ENCODE assay signal across 24 mouse cellular contexts in the genomic region with DNA sequence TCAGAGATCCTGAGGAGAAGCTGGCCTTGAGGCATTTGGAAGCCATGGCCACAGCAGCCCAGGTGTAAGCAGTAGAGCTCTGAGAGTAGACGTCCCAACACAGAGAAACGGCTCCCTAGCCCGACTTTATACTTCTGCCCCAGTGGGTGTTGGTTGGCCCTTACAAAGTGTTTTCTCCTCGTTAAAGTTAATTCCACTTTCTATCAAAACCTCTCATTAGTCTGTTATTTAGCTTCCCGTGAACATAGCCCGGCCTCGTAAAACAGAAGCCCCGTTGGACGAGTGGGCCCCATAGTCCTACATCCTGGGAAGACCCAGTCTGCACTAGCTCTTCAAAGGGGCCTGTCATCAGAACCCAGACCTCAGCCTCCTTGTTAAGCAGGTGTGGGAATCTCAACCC. TPM values are rescaled to one million over a fixed set of nuclear protein-coding genes. Genes with fewer than 3 reads are reported as not detected.
"Had no signal": no experiment of that assay in that cellular context is flagged by ENCODE, and none has a peak within 500 bp of the region (broad histone marks: within the 10 kb centered on the region; RNA-seq: fewer than 3 reads in every experiment).

A gene (minus strand): TSS at position 101 of the 400 bp plus-strand sequence.

- H3K4me2 ChIP-seq: lung, embryonic 15.5 days; midbrain, embryonic 11.5 days; midbrain, embryonic 13.5 days; midbrain, embryonic 15.5 days; neural tube, embryonic 12.5 days; stomach, embryonic 15.5 days had no signal

- DNase-seq: lung, adult 2 months; lung, postnatal 14 days; lung, postnatal 36 days; right cerebral cortex, postnatal 14 days; thymus, adult 2 months; thymus, postnatal 25 days; thymus, postnatal 4 days had no signal

- H3K4me3 ChIP-seq: lung, embryonic 15.5 days; megakaryocyte, embryonic 14.5 days; midbrain, embryonic 13.5 days; midbrain, embryonic 15.5 days; neural tube, embryonic 12.5 days; stomach, embryonic 15.5 days had no signal

- H3K36me3 ChIP-seq: lung, embryonic 15.5 days; midbrain, embryonic 13.5 days; midbrain, embryonic 15.5 days; neural tube, embryonic 12.5 days; stomach, embryonic 15.5 days had no signal

- H3K27ac ChIP-seq: lung, embryonic 15.5 days; macrophage; midbrain, embryonic 13.5 days; midbrain, embryonic 15.5 days; neural tube, embryonic 12.5 days; stomach, embryonic 15.5 days; stomach, postnatal 0 days had no signal

- H3K9me3 ChIP-seq: lung, embryonic 15.5 days; megakaryocyte, embryonic 14.5 days; midbrain, embryonic 13.5 days; midbrain, embryonic 15.5 days; neural tube, embryonic 12.5 days; stomach, embryonic 15.5 days had no signal

- H3K27me3 ChIP-seq: lung, embryonic 15.5 days; midbrain, embryonic 13.5 days; midbrain, embryonic 15.5 days; neural tube, embryonic 12.5 days; stomach, embryonic 15.5 days had no signal

- ATAC-seq: lung, postnatal 0 days; midbrain, embryonic 13.5 days; midbrain, embryonic 15.5 days had no signal

- H3K4me1 ChIP-seq: lung, embryonic 15.5 days; megakaryocyte, embryonic 14.5 days; midbrain, embryonic 15.5 days; neural tube, embryonic 12.5 days; stomach, embryonic 15.5 days had no signal

- H3K9ac ChIP-seq: lung, embryonic 15.5 days; midbrain, embryonic 13.5 days; midbrain, embryonic 15.5 days; neural tube, embryonic 12.5 days; stomach, embryonic 15.5 days had no signal

RNA-seq across cellular contexts. Expression of the gene that starts here (rescaled TPM):
- total RNA-seq: megakaryocyte progenitor cell, adult 5-6 weeks; monocyte, adult 5-6 weeks; neutrophil, adult 5-6 weeks had no signal
- polyA plus RNA-seq: lung, embryonic 15.5 days; lung, postnatal 0 days; macrophage; midbrain, embryonic 11.5 days; midbrain, embryonic 13.5 days; midbrain, embryonic 15.5 days; midbrain, postnatal 0 days; neural tube, embryonic 12.5 days; neural tube, embryonic 14.5 days; spleen, adult 2 months; testis, adult 2 months had no signal
